Mouse (Mus musculus): ENCODE measurements around the gene Mrrf. TPM values are rescaled to one million over a fixed set of nuclear protein-coding genes. Genes with fewer than 3 reads are reported as not detected.
"Not testable (repeated sequence)": the region's sequence is repeated elsewhere in the genome, so short reads cannot be mapped to it uniquely, and the experiment has no call there.

Gene Mrrf
- polyA plus RNA-seq, 1 experiment from 2014 or later: 25.7 TPM

GRCm38 (mm10) chr2:36184876-36185275 lies 48.7 kb downstream of the Mrrf start:
- WGBS (ENCODE audit: insufficient replicate concordance): 77% methylated on average over 6 of the region's 6 CpGs
- Histone ChIP-seq H3K4me3 (no peak overlapping the region), H3K4me2 (no peak overlapping the region), H3K4me1 (peaks cover 31% of the 10 kb centered on the region), H3K36me3 (peaks cover 15% of the 10 kb centered on the region), H3K9me3 (replicated peaks) (no peaks in the 10 kb centered on the region), H3K27me3 (replicated peaks) (no peaks in the 10 kb centered on the region), H3K27ac (peak overlapping the region; percentile 8; the same call in 1 of the 2 replicates), H3K9ac (no peak overlapping the region)
- no peak for ATAC-seq

GRCm38 (mm10) chr2:36189200-36189599 lies 53.0 kb downstream of the Mrrf start:
- H3K9ac ChIP-seq; H3K27ac ChIP-seq; ATAC-seq; H3K9me3 ChIP-seq (replicated peaks); H3K4me3 ChIP-seq; H3K27me3 ChIP-seq (replicated peaks); H3K4me2 ChIP-seq: not testable (repeated sequence)
- 82% methylated on average over 6 of the region's 6 CpGs for WGBS (ENCODE audit: insufficient replicate concordance)
- peaks cover 10% of the 10 kb centered on the region for H3K4me1 ChIP-seq
- peaks cover 16% of the 10 kb centered on the region; the same call in 1 of the 2 replicates for H3K36me3 ChIP-seq

GRCm38 (mm10) chr2:36191098-36191941 lies 55.1 kb downstream of the Mrrf start:
- peak overlapping the region; percentile 7; the same call in 1 of the 2 replicates for H3K27ac ChIP-seq
- H3K4me3 ChIP-seq: no peak overlapping the region
- peaks cover 13% of the 10 kb centered on the region for H3K4me1 ChIP-seq
- no peak overlapping the region for H3K9ac ChIP-seq
- no peaks in the 10 kb centered on the region for H3K9me3 ChIP-seq (replicated peaks)
- ATAC-seq: no peak
- peaks cover 12% of the 10 kb centered on the region; the same call in 1 of the 2 replicates for H3K36me3 ChIP-seq
- H3K27me3 ChIP-seq (replicated peaks): no peaks in the 10 kb centered on the region
- WGBS (ENCODE audit: insufficient replicate concordance): 73% methylated on average over 12 of the region's 12 CpGs
- H3K4me2 ChIP-seq: no peak overlapping the region

- no peak for ATAC-seq
- Histone ChIP-seq H3K9me3 (replicated peaks) (no peaks in the 10 kb centered on the region), H3K36me3 (no peaks in the 10 kb centered on the region), H3K4me1 (peaks cover 63% of the 10 kb centered on the region), H3K4me2 (peak overlapping the region; percentile 76; the same call in 1 of the 2 replicates), H3K4me3 (no peak overlapping the region), H3K9ac (peak overlapping the region; percentile 34), H3K27me3 (replicated peaks) (peaks cover 16% of the 10 kb centered on the region), H3K27ac (peak overlapping the region; percentile 95)
- WGBS (ENCODE audit: insufficient replicate concordance): 55% methylated on average over 3 of the region's 3 CpGs
Observed at GRCm38 (mm10) chr2:36197021-36197420, 60.8 kb downstream of the Mrrf start.

GRCm38 (mm10) chr2:36197919-36198881 lies 62.0 kb downstream of the Mrrf start:
- H3K4me3 ChIP-seq: peak overlapping the region; percentile 54
- peak overlapping the region; percentile 76 for H3K9ac ChIP-seq
- H3K9me3 ChIP-seq (replicated peaks): no peaks in the 10 kb centered on the region
- peak overlapping the region; percentile 95 for H3K27ac ChIP-seq
- H3K4me1 ChIP-seq: peaks cover 75% of the 10 kb centered on the region
- H3K27me3 ChIP-seq (replicated peaks): peaks cover 27% of the 10 kb centered on the region
- H3K4me2 ChIP-seq: peak overlapping the region; percentile 76
- no peaks in the 10 kb centered on the region for H3K36me3 ChIP-seq
- peak; percentile 99 for ATAC-seq
- 6% methylated on average over 20 of the region's 20 CpGs for WGBS (ENCODE audit: insufficient replicate concordance)

- peak overlapping the region; percentile 76 for H3K9ac ChIP-seq
Observed at GRCm38 (mm10) chr2:36198882-36199262, 62.7 kb downstream of the Mrrf start.

GRCm38 (mm10) chr2:36200813-36201212 lies 64.6 kb downstream of the Mrrf start:
- Histone ChIP-seq H3K27me3 (replicated peaks) (peaks cover 52% of the 10 kb centered on the region), H3K4me2 (no peak overlapping the region), H3K36me3 (no peaks in the 10 kb centered on the region), H3K9me3 (replicated peaks) (no peaks in the 10 kb centered on the region), H3K4me1 (peaks cover 91% of the 10 kb centered on the region), H3K9ac (no peak overlapping the region), H3K4me3 (no peak overlapping the region), H3K27ac (no peak overlapping the region)
- WGBS (ENCODE audit: insufficient replicate concordance): 87% methylated on average over 2 of the region's 2 CpGs
- ATAC-seq: no peak

More at GRCm38 (mm10) chr2:36198882-36199262, 62.7 kb downstream of the Mrrf start:
- Histone ChIP-seq H3K27me3 (replicated peaks) (peaks cover 34% of the 10 kb centered on the region), H3K9me3 (replicated peaks) (no peaks in the 10 kb centered on the region), H3K4me2 (peak overlapping the region; percentile 76), H3K4me1 (peaks cover 82% of the 10 kb centered on the region), H3K36me3 (no peaks in the 10 kb centered on the region), H3K4me3 (peak overlapping the region; percentile 54), H3K27ac (peak overlapping the region; percentile 95)
- WGBS (ENCODE audit: insufficient replicate concordance): 10% methylated on average over 3 of the region's 3 CpGs
- peak; percentile 48 for ATAC-seq

GRCm38 (mm10) chr2:36201756-36202610 lies 65.8 kb downstream of the Mrrf start:
- peak overlapping the region; percentile 55 for H3K4me3 ChIP-seq
- ATAC-seq: no peak
- no peaks in the 10 kb centered on the region for H3K36me3 ChIP-seq
- no peak overlapping the region for H3K27ac ChIP-seq
- peaks cover 55% of the 10 kb centered on the region for H3K27me3 ChIP-seq (replicated peaks)
- peaks cover 80% of the 10 kb centered on the region for H3K4me1 ChIP-seq
- no peak overlapping the region for H3K9ac ChIP-seq
- no peaks in the 10 kb centered on the region for H3K9me3 ChIP-seq (replicated peaks)
- WGBS (ENCODE audit: insufficient replicate concordance): 28% methylated on average over 18 of the region's 18 CpGs
- H3K4me2 ChIP-seq: peak overlapping the region; percentile 86

GRCm38 (mm10) chr2:36202611-36202880 lies 66.4 kb downstream of the Mrrf start:
- peaks cover 55% of the 10 kb centered on the region for H3K27me3 ChIP-seq (replicated peaks)
- no peaks in the 10 kb centered on the region for H3K36me3 ChIP-seq
- no peak overlapping the region for H3K27ac ChIP-seq
- H3K4me2 ChIP-seq: peak overlapping the region; percentile 86
- no peaks in the 10 kb centered on the region for H3K9me3 ChIP-seq (replicated peaks)
- ATAC-seq: no peak
- peak overlapping the region; percentile 52; the same call in 1 of the 2 replicates for H3K9ac ChIP-seq
- WGBS (ENCODE audit: insufficient replicate concordance): 14% methylated on average over 5 of the region's 5 CpGs
- H3K4me3 ChIP-seq: peak overlapping the region; percentile 55
- H3K4me1 ChIP-seq: peaks cover 77% of the 10 kb centered on the region

GRCm38 (mm10) chr2:36203011-36203825 lies 67.0 kb downstream of the Mrrf start:
- no peak for ATAC-seq
- Histone ChIP-seq H3K4me2 (peak overlapping the region; percentile 86), H3K36me3 (no peaks in the 10 kb centered on the region), H3K4me3 (peak overlapping the region; percentile 55), H3K9me3 (replicated peaks) (no peaks in the 10 kb centered on the region), H3K27ac (0 out of 2 replicates have a peak overlapping the region, but pooled peaks have one; percentile 10), H3K9ac (peak overlapping the region; percentile 52), H3K4me1 (peaks cover 70% of the 10 kb centered on the region), H3K27me3 (replicated peaks) (peaks cover 55% of the 10 kb centered on the region)
- 3% methylated on average over 39 of the region's 39 CpGs for WGBS (ENCODE audit: insufficient replicate concordance)

Data from liver, embryonic 12.5 days (tissue).